Mouse (Mus musculus) urinary bladder, postnatal 10 days (tissue): Measurements from ENCODE around the gene Ncor2.

Experiments
- DNase-seq: peaks from one replicate; pipeline ENCODE4 v3.0.0; 2022; ENCODE audit warnings: low spot score

Ncor2 gene

DNA sequence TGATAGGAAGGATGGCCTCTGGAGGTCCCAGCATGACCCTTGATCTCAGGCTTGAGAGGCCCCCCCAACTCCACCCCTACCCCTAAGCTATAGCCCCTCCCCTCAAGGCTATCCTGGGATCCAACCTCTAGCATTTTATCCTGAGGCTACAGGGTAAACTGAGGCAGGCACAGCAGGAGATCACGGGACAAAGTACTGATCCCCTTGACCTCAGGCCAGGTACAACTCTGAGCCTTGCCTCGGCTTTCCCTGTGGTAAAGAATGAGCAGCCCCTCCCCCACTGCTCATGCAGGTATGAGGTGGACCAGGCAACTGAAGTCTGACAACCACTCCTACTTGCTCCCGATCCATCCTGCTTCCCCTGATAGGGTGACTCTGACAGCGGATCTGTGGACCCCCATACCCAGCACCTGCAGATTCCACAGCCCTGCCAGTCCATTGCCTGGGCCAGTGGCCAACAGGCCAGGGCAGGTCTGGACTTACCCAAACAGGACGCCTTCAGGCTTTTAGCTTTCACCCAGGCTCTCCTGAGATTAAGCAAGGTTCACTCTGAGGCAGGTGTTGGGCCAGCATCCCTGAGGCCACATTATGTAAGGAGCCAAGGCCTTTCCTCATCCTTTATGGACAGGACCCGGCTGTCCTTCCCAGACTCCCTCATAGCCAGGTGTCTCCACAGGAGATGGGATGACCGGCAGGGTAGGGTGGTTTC, 11.2 kb upstream of the Ncor2 start:
- DNase-seq, result no peak

- DNase-seq, result peak; percentile 77
Measured at GRCm38 (mm10) chr5:125189625-125190024, 10.6 kb upstream of the Ncor2 start.

DNA sequence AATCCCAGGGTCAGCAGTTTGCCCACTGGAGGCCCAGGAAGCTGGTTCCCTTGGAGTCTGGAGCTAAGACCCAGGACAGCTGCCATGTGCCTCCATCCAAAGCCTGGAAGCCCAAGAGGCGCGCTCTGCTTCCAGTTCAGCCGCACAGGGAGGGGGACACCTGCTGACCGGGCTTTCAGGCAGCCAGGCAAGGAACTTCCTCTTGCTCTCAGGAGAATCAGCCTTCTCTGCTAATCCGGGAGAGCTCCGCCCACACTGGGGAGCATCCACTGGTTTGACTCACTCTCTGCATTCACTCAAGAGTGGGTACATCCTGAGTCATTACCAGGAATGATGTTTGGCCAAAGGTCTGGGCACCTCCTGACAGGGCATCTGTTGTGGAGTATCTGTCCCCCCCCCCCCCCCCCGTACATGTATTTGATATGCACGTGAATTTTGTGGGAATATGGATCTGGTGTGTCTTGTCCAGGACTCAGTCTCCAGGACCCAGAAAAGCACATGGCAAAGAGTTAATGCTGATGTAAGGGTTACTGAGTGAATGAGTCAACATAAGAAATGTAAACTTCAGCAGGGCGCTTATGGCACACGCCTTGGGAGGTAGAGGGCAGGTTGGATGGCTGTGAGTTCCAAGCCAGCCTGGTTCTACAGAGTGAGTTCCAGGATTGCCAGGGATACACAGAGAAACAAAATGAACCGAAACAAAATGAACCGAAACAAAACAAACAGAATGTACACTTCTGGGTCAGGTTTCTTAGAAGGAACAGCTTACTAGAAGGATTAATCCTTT, 10.0 kb upstream of the Ncor2 start:
- DNase-seq, result no peak

GRCm38 (mm10) chr5:125184826-125185225, 5.8 kb upstream of the Ncor2 start:
- no peak for DNase-seq

DNA sequence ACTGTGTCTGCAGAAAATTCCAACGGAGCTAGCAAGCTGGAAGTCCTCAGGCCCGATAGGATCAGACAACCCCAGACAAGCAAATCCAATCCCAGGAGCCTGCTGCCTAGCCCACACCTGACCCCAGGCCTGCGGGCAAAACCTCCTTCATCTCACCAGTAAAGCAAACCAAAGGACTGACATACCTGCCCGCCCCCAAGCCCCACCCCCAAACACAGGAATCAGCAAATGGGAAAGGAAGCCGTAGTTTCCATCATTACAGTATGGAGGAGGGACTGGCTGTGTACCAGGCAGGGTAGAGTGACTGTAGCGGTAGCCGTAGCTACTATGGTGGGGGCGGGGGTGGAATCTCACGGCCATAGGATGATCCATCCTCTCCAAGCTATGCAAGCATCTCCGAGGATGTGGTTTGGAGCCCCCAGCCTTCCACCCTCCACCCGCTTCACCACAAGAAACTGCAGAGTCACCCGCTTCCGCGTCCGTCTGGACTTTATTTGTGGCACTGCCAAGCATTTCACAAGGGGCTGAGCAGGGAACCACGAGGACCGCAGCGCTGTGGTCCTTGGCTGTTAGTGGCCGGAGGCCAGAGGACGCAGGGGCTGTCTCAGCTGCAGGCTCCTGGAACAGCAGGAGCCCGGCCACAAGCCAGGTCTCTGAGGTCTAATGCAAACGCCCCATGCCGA, 4.4 kb upstream of the Ncor2 start:
- DNase-seq, result no peak

DNA sequence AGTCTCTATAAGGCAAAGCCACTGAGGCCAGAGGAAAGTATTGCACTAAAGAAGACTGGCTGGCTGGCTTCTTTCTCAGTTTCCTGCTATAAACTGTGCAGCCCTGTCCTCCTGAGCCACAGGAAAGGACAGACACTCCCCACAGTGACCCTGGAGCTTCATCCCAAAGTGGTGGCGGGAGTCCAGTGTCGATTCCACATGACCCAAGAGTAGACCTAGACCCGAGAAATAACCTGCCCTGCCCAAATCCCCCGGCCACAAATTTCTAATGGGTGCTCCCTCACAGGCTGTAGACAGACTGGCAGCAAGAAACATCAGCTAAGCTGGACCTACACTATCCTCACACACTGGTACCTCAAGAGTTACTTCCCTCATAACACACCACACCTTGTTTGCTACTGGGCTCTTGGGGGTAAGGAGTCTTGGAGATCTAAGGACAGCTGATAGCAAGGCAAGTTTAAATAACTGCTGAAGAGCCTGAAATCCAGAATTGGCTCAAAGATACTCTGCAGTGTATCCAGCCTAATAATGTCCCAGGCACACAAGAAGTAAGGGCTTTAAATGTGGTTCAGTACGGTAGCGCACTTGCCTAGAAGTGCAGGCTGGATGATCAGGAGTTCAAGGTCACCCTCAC, 1.7 kb upstream of the Ncor2 start:
- DNase-seq, result no peak

DNA sequence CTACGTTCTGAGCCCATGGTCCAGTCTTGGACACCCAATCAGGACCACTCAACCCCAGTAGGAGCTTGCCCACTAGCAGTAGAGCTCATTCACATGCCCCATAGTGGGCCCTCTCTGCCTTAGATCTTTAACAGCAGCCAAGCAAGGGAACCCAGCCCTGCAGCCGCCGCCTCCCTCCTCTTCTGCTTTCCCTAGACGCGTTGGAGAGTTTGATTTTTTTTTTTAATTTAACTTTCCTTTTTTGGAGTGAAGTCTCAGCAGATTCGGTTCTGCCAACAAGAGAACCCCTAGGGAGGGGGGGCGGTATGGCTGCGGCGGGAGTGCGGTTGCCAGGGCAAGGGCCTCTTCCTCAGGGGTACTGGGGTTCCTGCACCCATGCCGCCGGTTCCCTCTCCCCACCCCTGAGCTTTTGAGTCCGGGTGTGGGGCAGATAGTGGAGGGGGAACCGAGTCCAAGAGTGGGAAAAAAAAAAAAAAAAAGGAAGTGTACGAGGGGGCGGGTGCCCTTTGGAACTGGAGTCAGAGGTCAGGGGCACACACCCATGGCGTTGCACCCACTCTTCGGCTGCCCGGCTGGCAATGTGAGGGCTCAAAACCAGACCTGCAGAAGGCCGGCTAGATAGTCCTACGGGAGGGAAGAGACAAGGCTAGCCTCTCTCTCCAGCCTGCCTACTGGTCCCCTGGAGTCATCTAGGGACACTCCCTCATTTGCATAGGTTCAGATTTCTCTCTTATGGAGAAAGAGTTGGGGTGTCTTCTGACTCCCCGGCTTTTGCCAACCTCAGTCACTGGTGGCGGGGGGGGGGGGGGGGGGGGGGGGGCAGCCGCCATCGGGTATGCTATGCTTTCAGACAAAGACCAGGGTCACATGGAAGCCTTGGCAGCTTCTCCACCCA, 963 bp upstream of the Ncor2 start:
- no peak for DNase-seq

GRCm38 (mm10) chr5:125178171-125179006, 630 bp downstream of the Ncor2 start:
- no peak for DNase-seq

DNA sequence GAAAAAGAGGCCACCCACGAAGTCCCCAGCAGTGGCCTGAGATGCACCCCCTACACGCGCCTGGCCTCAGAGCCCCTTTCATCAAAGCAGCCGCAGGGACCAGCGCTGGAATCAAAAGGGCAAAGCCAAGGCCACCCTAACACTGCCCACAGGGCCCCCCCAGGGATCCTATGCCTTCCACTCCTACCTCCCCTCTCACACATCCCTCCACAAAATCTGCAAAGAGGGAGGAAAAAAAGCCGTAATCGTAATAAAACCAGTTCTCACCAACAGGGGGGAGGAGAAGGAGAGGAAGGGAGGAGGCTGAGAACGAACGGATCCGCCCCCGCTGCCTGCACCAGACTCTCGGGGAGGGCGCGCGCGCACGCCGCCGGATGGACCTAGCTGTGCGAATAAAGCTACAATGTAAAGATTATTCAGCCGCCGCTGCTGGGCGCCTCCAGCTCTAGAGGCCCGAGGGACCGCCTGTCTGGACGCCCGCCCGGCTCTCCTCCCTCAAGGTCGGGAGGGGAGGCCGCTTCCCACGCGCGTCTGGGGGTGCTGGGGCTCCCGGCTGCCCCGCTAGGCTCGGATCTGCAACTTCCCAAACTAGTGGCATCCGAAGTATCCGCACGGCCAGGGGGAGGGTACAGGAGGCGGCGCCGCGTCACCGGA, 1.4 kb downstream of the Ncor2 start:
- no peak for DNase-seq

DNA sequence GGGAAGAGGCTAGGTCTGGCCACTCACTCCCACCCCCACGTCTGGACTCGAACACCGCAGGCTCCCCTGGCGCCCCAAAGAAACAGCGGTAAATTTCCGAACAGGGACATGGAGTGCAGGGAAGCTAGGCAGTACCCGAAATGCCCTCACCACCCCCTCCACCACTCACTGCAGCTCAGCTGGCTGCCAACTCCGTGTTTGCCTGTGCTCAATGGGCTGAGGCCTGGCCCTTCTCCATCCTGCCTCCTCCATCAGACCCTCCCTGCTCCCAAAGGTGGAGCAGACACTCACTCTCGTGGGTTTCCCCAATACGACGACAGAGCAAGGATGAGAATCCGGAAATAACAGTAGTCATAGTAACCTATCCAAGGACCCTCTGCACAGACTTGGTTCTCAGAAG, 2.2 kb downstream of the Ncor2 start:
- no peak for DNase-seq

DNA sequence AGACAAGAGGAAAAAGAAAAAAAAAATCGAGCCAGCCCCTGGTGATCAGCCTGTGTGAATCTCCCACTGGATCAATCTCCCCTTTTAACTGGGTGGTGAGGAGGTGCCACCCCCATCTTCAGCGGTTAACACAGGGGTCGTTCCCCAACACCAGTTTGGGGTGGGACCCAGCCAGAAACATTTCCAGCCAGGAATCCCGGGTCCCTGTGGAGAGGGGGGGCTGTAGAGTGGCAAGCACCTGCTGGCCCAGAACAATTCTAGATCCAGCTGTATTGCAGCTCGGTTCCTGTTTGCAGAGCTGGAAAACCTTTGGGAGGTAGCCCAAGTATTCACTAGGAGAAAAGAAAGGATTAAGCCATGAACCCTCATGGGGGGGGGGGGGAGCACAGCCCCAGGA, 2.7 kb downstream of the Ncor2 start:
- DNase-seq, result no peak

DNA sequence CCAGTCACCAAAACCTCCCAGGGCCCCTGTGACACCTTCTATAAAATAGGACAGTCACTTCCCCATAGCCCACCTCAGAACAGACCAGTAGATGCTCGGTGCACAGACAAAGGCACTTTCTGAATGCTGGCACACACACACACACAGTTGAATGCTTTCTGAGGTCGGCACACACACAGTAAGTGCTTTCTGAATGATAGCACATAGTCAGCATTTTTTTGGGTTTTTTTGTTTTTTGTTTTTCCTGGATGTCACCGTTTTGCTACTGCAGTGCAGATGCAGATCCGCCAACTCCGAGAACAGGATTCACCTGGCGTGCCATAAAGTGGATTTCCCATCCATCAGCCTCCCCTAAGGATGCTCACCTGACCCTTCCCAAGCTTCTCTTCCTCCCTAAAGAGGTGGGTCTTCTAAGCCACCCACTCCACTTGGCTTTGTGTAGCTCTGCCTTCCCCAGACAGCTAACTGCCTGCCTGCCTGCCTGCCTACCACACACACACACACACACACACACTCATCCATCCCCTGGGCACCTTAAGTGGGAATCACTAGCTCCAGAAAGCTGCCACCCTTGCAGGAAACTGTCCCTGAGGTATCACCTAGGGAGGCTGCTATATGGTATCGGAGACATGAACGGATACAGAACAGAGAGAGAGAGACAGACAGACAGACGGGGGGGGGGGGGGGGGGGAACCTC, 3.2 kb downstream of the Ncor2 start:
- no peak for DNase-seq

DNA sequence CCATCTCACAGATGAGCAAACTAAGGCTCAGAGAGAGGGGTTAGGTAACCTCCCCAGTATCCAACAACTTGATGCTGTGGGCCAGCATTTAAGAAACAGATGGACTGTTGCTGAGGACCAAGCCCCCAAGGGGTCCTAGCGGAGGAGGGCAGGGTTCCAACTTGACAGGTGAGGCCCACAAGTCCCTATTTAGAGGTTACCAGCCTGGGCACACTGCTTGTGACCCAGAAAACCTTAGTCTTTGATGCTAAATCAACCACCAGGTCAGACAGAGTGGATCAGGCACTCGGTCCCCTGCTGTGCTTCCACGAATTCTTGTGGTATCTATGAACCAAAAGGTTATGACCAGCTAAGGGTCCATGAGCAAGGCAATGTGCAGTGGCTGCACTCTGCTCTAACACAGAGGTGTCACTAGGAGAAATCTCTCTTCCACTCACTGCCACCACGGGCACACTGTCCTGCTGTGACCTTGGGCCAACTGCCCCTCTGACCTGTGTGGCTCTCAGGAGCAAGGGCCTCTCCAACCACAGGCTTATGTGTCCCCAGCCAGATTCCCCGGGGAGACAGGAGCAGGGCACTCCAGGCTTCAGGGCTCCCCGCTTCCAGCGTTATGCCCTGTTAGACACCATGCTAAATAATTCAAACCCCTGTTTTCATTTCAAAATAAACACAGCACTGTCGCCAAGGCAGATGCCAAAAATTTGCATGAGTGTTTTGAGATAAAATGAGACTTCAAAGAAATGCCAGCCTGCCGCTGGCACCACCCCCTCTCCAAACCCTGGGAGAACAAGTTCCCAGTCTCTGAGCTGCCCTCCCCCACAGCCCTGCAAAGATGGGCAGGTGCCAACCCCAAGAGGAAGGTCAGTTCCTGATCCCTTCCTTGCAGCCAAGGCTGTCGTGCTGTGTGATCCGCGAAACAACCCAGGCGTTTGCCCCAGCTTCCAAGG, 4.0 kb downstream of the Ncor2 start:
- DNase-seq, result no peak

DNA sequence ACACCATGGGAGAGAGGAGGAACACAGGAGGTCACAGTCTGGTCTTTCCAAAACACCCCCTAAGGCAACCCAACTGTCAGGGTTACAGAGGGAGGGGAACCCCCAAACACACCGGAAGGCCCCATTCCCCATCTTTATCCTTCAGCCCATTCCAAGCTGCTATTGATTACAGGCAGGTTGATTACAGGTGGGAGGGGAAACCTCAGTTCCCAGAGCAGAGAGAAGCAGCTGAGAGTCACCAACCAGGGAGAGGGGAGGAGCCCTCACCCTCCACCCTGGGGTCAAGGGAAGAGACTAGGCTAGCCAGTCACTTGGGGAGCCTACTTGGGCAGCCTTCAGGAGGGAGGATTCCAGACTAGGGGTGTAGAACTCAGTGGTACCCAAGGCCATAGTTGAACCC, 5.2 kb downstream of the Ncor2 start:
- DNase-seq, result no peak

DNA sequence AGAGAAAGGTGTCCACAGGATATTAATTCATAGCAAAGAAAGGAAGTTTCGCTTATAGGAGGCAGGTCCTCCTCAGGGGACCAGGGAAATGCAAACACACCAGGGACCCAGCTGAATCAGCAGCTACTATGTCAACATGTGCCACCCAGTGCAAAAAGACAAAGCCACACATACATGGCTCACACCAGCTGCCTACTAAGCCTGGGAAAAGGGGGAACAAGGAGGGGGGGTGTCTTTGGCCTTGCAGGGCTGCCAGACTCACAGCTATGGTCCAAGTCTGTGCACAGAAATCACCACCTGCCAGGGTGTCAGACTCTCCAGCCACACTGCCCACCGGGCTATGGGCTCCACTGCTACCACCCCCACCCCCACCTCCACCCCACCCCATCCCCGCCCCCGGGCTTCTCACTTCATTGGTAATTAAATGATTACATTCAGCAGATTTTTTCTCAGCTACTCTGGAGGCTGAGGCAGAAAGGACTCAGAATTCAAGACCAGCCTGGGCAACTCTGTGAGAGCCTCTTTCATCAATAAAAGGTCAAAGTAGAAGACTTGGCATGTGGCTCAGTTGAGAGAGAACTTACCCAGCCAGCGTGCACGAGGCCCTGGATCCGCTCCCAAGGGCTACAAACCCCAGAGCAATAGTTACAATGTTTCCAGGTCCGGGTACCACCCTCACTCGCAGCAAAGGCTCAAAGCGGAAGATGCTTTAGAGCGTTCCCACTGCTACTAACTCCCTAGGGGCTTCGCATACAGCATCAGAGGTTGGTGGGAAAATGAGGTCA, 6.0 kb downstream of the Ncor2 start:
- no peak for DNase-seq

GRCm38 (mm10) chr5:125171259-125171658, 7.8 kb downstream of the Ncor2 start:
- DNase-seq, result no peak

- DNase-seq, result no peak
Measured at GRCm38 (mm10) chr5:125170107-125170842, 8.7 kb downstream of the Ncor2 start.
